Mouse (Mus musculus): ENCODE results near the gene Cbx2.

- TF ChIP-seq CTCF (IDR thresholded peaks at IDR 0.05; ENCODE audit: low read depth, low read length) (no peak), POLR2AphosphoS5 (IDR thresholded peaks at IDR 0.05; ENCODE audit: insufficient replicate concordance, low read depth, low read length) (no peak), GATA1 (IDR thresholded peaks at IDR 0.05; ENCODE audit: borderline replicate concordance, low read length) (no peak), GATA2 (IDR thresholded peaks at IDR 0.05; ENCODE audit: borderline replicate concordance, low read depth, low read length) (no peak), TAL1 (conservative IDR thresholded peaks at IDR 0.05; ENCODE audit: low read depth, low read length) (no peak)
These were observed 20.4 kb downstream of the Cbx2 start for GRCm38 (mm10) chr11:119043273-119043540.

Measured in G1E (cell line).